Mouse (Mus musculus) heart, postnatal 0 days (tissue): ENCODE data around the gene Pappa.

Experiments
- CTCF ChIP-seq: IDR thresholded peaks from 2 replicates; pipeline ENCODE4 v1.5.1; 2016; ENCODE audit warnings: antibody characterized with exemption, control low read depth, low read depth
- EP300 ChIP-seq: IDR thresholded peaks from 2 replicates; pipeline ENCODE4 v1.6.1; 2016; ENCODE audit warnings: antibody characterized with exemption, low read depth

GRCm38 (mm10) chr4:65325816-65326215, 201.8 kb downstream of the Pappa start:
- no peak for TF ChIP-seq CTCF
- TF ChIP-seq EP300: no peak
